Mouse (Mus musculus) stomach, postnatal 0 days (tissue): ENCODE data around the gene Arhgap6. TPM values are rescaled to one million over a fixed set of nuclear protein-coding genes. Genes with fewer than 3 reads are reported as not detected.
"Not testable (repeated sequence)": the region's sequence is repeated elsewhere in the genome, so short reads cannot be mapped to it uniquely, and the experiment has no call there.

ENCODE experiments used
- ATAC-seq: fragments of 200-750 bp; cut with Nextera tagmentation; 2 replicates; pipeline ENCODE4 v1.8.0; 2017; ENCODE audit not compliant: low FRiP score, low TSS enrichment
- DNase-seq: peaks from one replicate; pipeline ENCODE4 v3.0.0-alpha.2; 2016; ENCODE audit warnings: low spot score
- H3K27ac ChIP-seq: fragments of 300-500 bp; sonication (generic); replicated peaks from 2 replicates; pipeline ENCODE4 v1.5.1; 2014; ENCODE audit warnings: mild to moderate bottlenecking, control low read depth
- H3K27me3 ChIP-seq: fragments of 300-500 bp; sonication (generic); 2 replicates; pipeline ENCODE4 v1.6.1; 2014; ENCODE audit warnings: low read length; ENCODE audit not compliant: control insufficient read depth, insufficient read depth
- H3K36me3 ChIP-seq: fragments of 300-500 bp; sonication (generic); 2 replicates; pipeline ENCODE4 v1.6.1; 2014; ENCODE audit warnings: low read length, mixed read lengths; ENCODE audit not compliant: control insufficient read depth, insufficient read depth
- H3K4me1 ChIP-seq: fragments of 300-500 bp; sonication (generic); replicated peaks from 2 replicates; pipeline ENCODE4 v1.6.1; 2014; ENCODE audit warnings: antibody characterized with exemption; ENCODE audit not compliant: control insufficient read depth, insufficient read depth
- H3K4me2 ChIP-seq: fragments of 300-500 bp; sonication (generic); replicated peaks from 2 replicates; pipeline ENCODE4 v1.6.1; 2014; ENCODE audit warnings: low read depth, mild to moderate bottlenecking, control low read depth, moderate library complexity
- H3K4me3 ChIP-seq: fragments of 300-500 bp; sonication (generic); 2 replicates; pipeline ENCODE4 v1.5.1; 2014; ENCODE audit warnings: low read depth, low read length, control low read depth
- H3K9ac ChIP-seq: fragments of 300-500 bp; sonication (generic); 2 replicates; pipeline ENCODE4 v1.6.1; 2014; ENCODE audit warnings: mild to moderate bottlenecking, low read length, control low read depth, mixed read lengths
- H3K9me3 ChIP-seq: fragments of 300-500 bp; sonication (generic); 2 replicates; pipeline ENCODE4 v1.6.1; 2016; ENCODE audit warnings: low read length; ENCODE audit not compliant: control insufficient read depth
- CTCF ChIP-seq: IDR thresholded peaks from 2 replicates; pipeline ENCODE4 v1.5.1; 2016; ENCODE audit warnings: antibody characterized with exemption, low read depth, mild to moderate bottlenecking, moderate library complexity
- EP300 ChIP-seq: optimal IDR thresholded peaks from 2 replicates; pipeline ENCODE3; 2016; ENCODE audit warnings: antibody characterized with exemption
- WGBS: fragments of 180-500 bp; shearing (Covaris S2); extraction: QIAGEN DNeasy Blood & Tissue Kit; methylation state at CpG from one replicate; pipeline ENCODE4 v1.1.7; 2014; 5-methylcytosine and 5-hydroxymethylcytosine counted together
- polyA plus RNA-seq: library from polyadenylated mRNA; unstranded; fragments of >200 nt; fragmentation: Nextera tagmentation; extraction: Ambion mirVana; gene quantifications from 2 replicates; pipeline ENCODE4 v1.2.1, GENCODE M21; 2015

The Arhgap6 gene
- polyA plus RNA-seq, 1 experiment from 2014 or later = 5.0 TPM

GRCm38 (mm10) chrX:169302271-169303045 is 507.6 kb downstream of the Arhgap6 start:
- Histone ChIP-seq H3K27me3 (no peaks in the 10 kb centered on the region), H3K4me2 (no peak overlapping the region), H3K4me3 (no peak overlapping the region), H3K27ac (no peak overlapping the region), H3K4me1 (no peaks in the 10 kb centered on the region), H3K9me3 (no peaks in the 10 kb centered on the region), H3K9ac (no peak overlapping the region), H3K36me3 (no peaks in the 10 kb centered on the region)
- TF ChIP-seq CTCF (no peak), EP300 (no peak)
- DNase-seq (no peak), ATAC-seq (no peak)
- WGBS = 64% methylated on average over 23 of the region's 26 CpGs

GRCm38 (mm10) chrX:169303945-169304344 is 509.0 kb downstream of the Arhgap6 start:
- Histone ChIP-seq H3K9ac (no peak overlapping the region), H3K9me3 (no peaks in the 10 kb centered on the region), H3K4me1 (no peaks in the 10 kb centered on the region), H3K36me3 (no peaks in the 10 kb centered on the region), H3K4me3 (no peak overlapping the region), H3K27ac (no peak overlapping the region), H3K27me3 (no peaks in the 10 kb centered on the region), H3K4me2 (no peak overlapping the region)
- TF ChIP-seq CTCF = peak; percentile 76
- TF ChIP-seq EP300 = no peak
- 42% methylated on average over 3 of the region's 3 CpGs for WGBS
- ATAC-seq (no peak), DNase-seq (peak; percentile 27)

DNA sequence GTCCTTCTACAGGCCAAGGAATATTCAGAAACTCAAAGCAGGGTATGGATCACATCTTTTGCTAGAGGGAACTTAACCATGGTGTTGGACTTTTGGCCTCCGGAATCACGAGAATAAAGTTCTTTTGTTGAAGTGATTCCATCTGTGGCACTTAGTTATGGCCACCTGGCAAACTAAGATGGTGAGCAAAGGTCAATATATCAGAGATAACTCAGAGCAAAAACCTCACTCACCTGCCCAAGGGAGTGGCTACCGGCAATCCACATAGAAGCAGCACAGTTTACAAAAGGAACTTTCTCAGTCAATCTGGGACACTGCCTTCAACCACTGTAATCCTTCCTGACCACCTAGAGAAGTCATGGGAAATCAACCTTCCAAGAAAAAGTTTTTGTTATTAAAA is 513.7 kb downstream of the Arhgap6 start:
- no peak for ATAC-seq

GRCm38 (mm10) chrX:169319066-169319760 is 524.3 kb downstream of the Arhgap6 start:
- peak; percentile 14 for DNase-seq
- ATAC-seq = no peak
- Histone ChIP-seq H3K27ac (0 out of 2 replicates have a peak overlapping the region, but pooled peaks have one; percentile 84), H3K4me2 (peak overlapping the region; percentile 51), H3K4me1 (no peaks in the 10 kb centered on the region), H3K4me3 (peak overlapping the region; percentile 56), H3K9me3 (no peaks in the 10 kb centered on the region), H3K27me3 (no peaks in the 10 kb centered on the region), H3K36me3 (no peaks in the 10 kb centered on the region), H3K9ac (peak overlapping the region; percentile 64)
- TF ChIP-seq EP300 (no peak), CTCF (no peak)
- WGBS = 39% methylated on average over 12 of the region's 12 CpGs

More for the DNA sequence above, 513.7 kb downstream of the Arhgap6 start:
- Histone ChIP-seq H3K9ac (no peak overlapping the region), H3K27ac (no peak overlapping the region), H3K4me3 (no peak overlapping the region), H3K9me3 (no peaks in the 10 kb centered on the region), H3K36me3 (no peaks in the 10 kb centered on the region), H3K27me3 (no peaks in the 10 kb centered on the region), H3K4me1 (no peaks in the 10 kb centered on the region), H3K4me2 (no peak overlapping the region)
- 73% methylated on average over 3 of the region's 3 CpGs for WGBS
- TF ChIP-seq EP300 (no peak), CTCF (no peak)
- DNase-seq = no peak

GRCm38 (mm10) chrX:169319945-169320667 is 525.2 kb downstream of the Arhgap6 start, which contains the start of gene Hccs:
Gene Hccs (minus strand): TSS chrX:169320372.
- TF ChIP-seq CTCF = no peak
- TF ChIP-seq EP300 = no peak
- H3K36me3 ChIP-seq = no peaks in the 10 kb centered on the region
- peak within 1 kb of the TSS; percentile 84 for H3K27ac ChIP-seq
- H3K9ac ChIP-seq = peak within 1 kb of the TSS; percentile 64
- H3K4me3 ChIP-seq = peak within 1 kb of the TSS; percentile 56
- DNase-seq (peak; percentile 91), ATAC-seq (peak; percentile 100)
- 17% methylated on average over 71 of the region's 97 CpGs for WGBS
- no peaks in the 10 kb centered on the region for H3K4me1 ChIP-seq
- no peaks in the 10 kb centered on the region for H3K9me3 ChIP-seq
- peak within 1 kb of the TSS; percentile 51 for H3K4me2 ChIP-seq
- H3K27me3 ChIP-seq = no peaks in the 10 kb centered on the region

DNA sequence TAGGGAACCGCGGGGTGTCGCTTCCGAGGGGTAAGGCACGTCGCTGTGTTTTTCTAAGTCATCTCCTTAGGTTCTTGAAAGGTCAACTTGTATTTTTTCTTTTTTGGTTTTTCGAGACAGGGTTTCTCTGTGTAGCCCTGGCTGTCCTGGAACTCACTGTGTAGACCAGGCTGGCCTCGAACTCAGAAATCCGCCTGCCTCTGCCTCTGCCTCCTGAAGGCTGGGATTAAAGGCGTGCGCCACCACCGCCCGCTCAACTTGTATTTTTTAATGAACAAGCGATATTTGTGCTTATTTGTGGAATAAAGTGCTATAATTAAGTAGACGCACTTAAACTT is 525.7 kb downstream of the Arhgap6 start:
- not testable (repeated sequence) for H3K9ac ChIP-seq, H3K27ac ChIP-seq, DNase-seq, H3K27me3 ChIP-seq, ATAC-seq, H3K9me3 ChIP-seq, H3K36me3 ChIP-seq, H3K4me1 ChIP-seq
- H3K4me2 ChIP-seq = peak overlapping the region; percentile 31
- peak overlapping the region; percentile 56 for H3K4me3 ChIP-seq
- 23% methylated on average over 15 of the region's 15 CpGs for WGBS
